Mouse (Mus musculus): ENCODE measurements around the gene Tmem51. TPM values are rescaled to one million over a fixed set of nuclear protein-coding genes. Genes with fewer than 3 reads are reported as not detected.

Gene Tmem51
- total and polyA plus RNA-seq, 3 experiments: not detected

Other genes starting within 250 kb of the Tmem51 start
- not detected in 2 replicates for gene Ctrc, start 237.9 kb downstream of the Tmem51 start, total RNA-seq (2012; rRNA removed)
- gene Ctrc, start 237.9 kb downstream of the Tmem51 start, polyA plus RNA-seq (2012; ENCODE audit: insufficient read depth in 1 of 2, insufficient read length in 2 of 2, low read depth in 1 of 2, low replicate concordance in 2 of 2, missing spikeins in 1 of 2): not detected
- gene Efhd2, start 209.4 kb downstream of the Tmem51 start, total RNA-seq (2012; rRNA removed): 29.8 and 32.4 TPM in 2 replicates
- 10 to 100 TPM in 1 of 2 experiments, not detected in 1; 79.1 TPM for gene Efhd2, start 209.4 kb downstream of the Tmem51 start, polyA plus RNA-seq (2012; ENCODE audit: insufficient read depth in 1 of 2, insufficient read length in 2 of 2, low read depth in 1 of 2, low replicate concordance in 2 of 2, missing spikeins in 1 of 2)
- gene Fhad1, start 69.2 kb downstream of the Tmem51 start, total RNA-seq (2012; rRNA removed): not detected in 2 replicates
- not detected for gene Fhad1, start 69.2 kb downstream of the Tmem51 start, polyA plus RNA-seq (2012; ENCODE audit: insufficient read depth in 1 of 2, insufficient read length in 2 of 2, low read depth in 1 of 2, low replicate concordance in 2 of 2, missing spikeins in 1 of 2)
- not detected in 2 replicates for gene Kazn, start 155.1 kb upstream of the Tmem51 start, total RNA-seq (2012; rRNA removed)
- gene Kazn, start 155.1 kb upstream of the Tmem51 start, polyA plus RNA-seq (2012; ENCODE audit: insufficient read depth in 1 of 2, insufficient read length in 2 of 2, low read depth in 1 of 2, low replicate concordance in 2 of 2, missing spikeins in 1 of 2): not detected

Measured in MEL (cell line).